Mouse (Mus musculus): ENCODE measurements around the gene Tmbim4. TPM values are rescaled to one million over a fixed set of nuclear protein-coding genes. Genes with fewer than 3 reads are reported as not detected.

Gene Tmbim4
- polyA plus RNA-seq, 1 experiment from 2014 or later: 96.4 TPM

- H3K27me3 ChIP-seq: no peaks in the 10 kb centered on the region; the same call in 1 of the 2 replicates
- no peaks in the 10 kb centered on the region; the same call in 1 of the 2 replicates for H3K4me1 ChIP-seq
- no peak overlapping the region for H3K9ac ChIP-seq
- H3K27ac ChIP-seq: no peak overlapping the region
- H3K4me2 ChIP-seq: no peak overlapping the region
- WGBS: 81% methylated on average over 4 of the region's 4 CpGs
- H3K4me3 ChIP-seq: no peak overlapping the region
- no peaks in the 10 kb centered on the region for H3K36me3 ChIP-seq
- no peak for ATAC-seq (ENCODE audit: borderline replicate concordance, extremely low read depth, low FRiP score, low TSS enrichment)
- H3K9me3 ChIP-seq: no peaks in the 10 kb centered on the region
Measured at GRCm38 (mm10) chr10:120251791-120252190, 50.4 kb downstream of the Tmbim4 start.

- 21% methylated on average over 8 of the region's 8 CpGs for WGBS
- Histone ChIP-seq H3K36me3 (no peaks in the 10 kb centered on the region), H3K27me3 (no peaks in the 10 kb centered on the region; the same call in 1 of the 2 replicates), H3K27ac (no peak overlapping the region), H3K4me2 (peak overlapping the region; percentile 17; the same call in 1 of the 2 replicates), H3K4me3 (no peak overlapping the region), H3K9ac (no peak overlapping the region), H3K9me3 (no peaks in the 10 kb centered on the region), H3K4me1 (no peaks in the 10 kb centered on the region; the same call in 1 of the 2 replicates)
- no peak for ATAC-seq (ENCODE audit: borderline replicate concordance, extremely low read depth, low FRiP score, low TSS enrichment)
Measured at GRCm38 (mm10) chr10:120252800-120253199, 51.4 kb downstream of the Tmbim4 start.

- no peak overlapping the region for H3K4me2 ChIP-seq
- no peak for ATAC-seq (ENCODE audit: borderline replicate concordance, extremely low read depth, low FRiP score, low TSS enrichment)
- no peak overlapping the region for H3K4me3 ChIP-seq
- H3K9ac ChIP-seq: no peak overlapping the region
- H3K9me3 ChIP-seq: no peaks in the 10 kb centered on the region
- no peaks in the 10 kb centered on the region; the same call in 1 of the 2 replicates for H3K4me1 ChIP-seq
- WGBS: 16% methylated on average over 11 of the region's 11 CpGs
- no peaks in the 10 kb centered on the region for H3K36me3 ChIP-seq
- H3K27me3 ChIP-seq: no peaks in the 10 kb centered on the region
- H3K27ac ChIP-seq: no peak overlapping the region
Measured at GRCm38 (mm10) chr10:120257231-120257630, 55.8 kb downstream of the Tmbim4 start.

GRCm38 (mm10) chr10:120267790-120268189, 66.4 kb downstream of the Tmbim4 start:
- 58% methylated on average over 12 of the region's 12 CpGs for WGBS
- Histone ChIP-seq H3K4me1 (peaks cover 8% of the 10 kb centered on the region; the same call in 1 of the 2 replicates), H3K9me3 (no peaks in the 10 kb centered on the region), H3K36me3 (no peaks in the 10 kb centered on the region), H3K27ac (no peak overlapping the region), H3K4me3 (no peak overlapping the region), H3K4me2 (no peak overlapping the region), H3K9ac (no peak overlapping the region), H3K27me3 (no peaks in the 10 kb centered on the region)
- no peak for ATAC-seq (ENCODE audit: borderline replicate concordance, extremely low read depth, low FRiP score, low TSS enrichment)

GRCm38 (mm10) chr10:120269946-120270345, 68.6 kb downstream of the Tmbim4 start:
- Histone ChIP-seq H3K4me2 (no peak overlapping the region), H3K27ac (no peak overlapping the region), H3K27me3 (no peaks in the 10 kb centered on the region), H3K4me3 (no peak overlapping the region), H3K36me3 (no peaks in the 10 kb centered on the region), H3K9ac (no peak overlapping the region), H3K9me3 (no peaks in the 10 kb centered on the region), H3K4me1 (peaks cover 8% of the 10 kb centered on the region; the same call in 1 of the 2 replicates)
- ATAC-seq (ENCODE audit: borderline replicate concordance, extremely low read depth, low FRiP score, low TSS enrichment): no peak
- WGBS: 93% methylated on average over 13 of the region's 13 CpGs

- Histone ChIP-seq H3K27me3 (no peaks in the 10 kb centered on the region), H3K4me2 (no peak overlapping the region), H3K9me3 (no peaks in the 10 kb centered on the region), H3K4me3 (no peak overlapping the region), H3K4me1 (peaks cover 8% of the 10 kb centered on the region; the same call in 1 of the 2 replicates), H3K9ac (no peak overlapping the region), H3K36me3 (no peaks in the 10 kb centered on the region), H3K27ac (no peak overlapping the region)
- ATAC-seq (ENCODE audit: borderline replicate concordance, extremely low read depth, low FRiP score, low TSS enrichment): no peak
- WGBS: 67% methylated on average over 4 of the region's 4 CpGs
Measured at GRCm38 (mm10) chr10:120270777-120271176, 69.4 kb downstream of the Tmbim4 start.

- Histone ChIP-seq H3K27ac (no peak overlapping the region), H3K36me3 (no peaks in the 10 kb centered on the region), H3K27me3 (no peaks in the 10 kb centered on the region), H3K9ac (no peak overlapping the region), H3K4me2 (peak overlapping the region; percentile 55; the same call in 1 of the 2 replicates), H3K9me3 (no peaks in the 10 kb centered on the region), H3K4me3 (no peak overlapping the region), H3K4me1 (peaks cover 8% of the 10 kb centered on the region; the same call in 1 of the 2 replicates)
- no peak for ATAC-seq (ENCODE audit: borderline replicate concordance, extremely low read depth, low FRiP score, low TSS enrichment)
- WGBS: 62% methylated on average over 6 of the region's 6 CpGs
Measured at GRCm38 (mm10) chr10:120271318-120271717, 69.9 kb downstream of the Tmbim4 start.

- Histone ChIP-seq H3K9ac (no peak overlapping the region), H3K27ac (no peak overlapping the region), H3K27me3 (no peaks in the 10 kb centered on the region), H3K36me3 (no peaks in the 10 kb centered on the region), H3K4me1 (peaks cover 8% of the 10 kb centered on the region; the same call in 1 of the 2 replicates), H3K4me2 (peak overlapping the region; percentile 55), H3K9me3 (no peaks in the 10 kb centered on the region), H3K4me3 (peak overlapping the region; percentile 16)
- no peak for ATAC-seq (ENCODE audit: borderline replicate concordance, extremely low read depth, low FRiP score, low TSS enrichment)
- 17% methylated on average over 10 of the region's 11 CpGs for WGBS
Measured at GRCm38 (mm10) chr10:120271879-120272269, 70.5 kb downstream of the Tmbim4 start.

- H3K4me3 ChIP-seq: peak overlapping the region; percentile 16
- H3K27ac ChIP-seq: no peak overlapping the region
- H3K9ac ChIP-seq: no peak overlapping the region
- WGBS: 4% methylated on average over 19 of the region's 19 CpGs
- H3K4me2 ChIP-seq: peak overlapping the region; percentile 55
- peaks cover 8% of the 10 kb centered on the region; the same call in 1 of the 2 replicates for H3K4me1 ChIP-seq
- ATAC-seq (ENCODE audit: borderline replicate concordance, extremely low read depth, low FRiP score, low TSS enrichment): no peak
- H3K9me3 ChIP-seq: no peaks in the 10 kb centered on the region
- H3K27me3 ChIP-seq: no peaks in the 10 kb centered on the region
- no peaks in the 10 kb centered on the region for H3K36me3 ChIP-seq
Measured at GRCm38 (mm10) chr10:120272270-120272883, 71.0 kb downstream of the Tmbim4 start.

GRCm38 (mm10) chr10:120273335-120273734, 71.9 kb downstream of the Tmbim4 start:
- Histone ChIP-seq H3K27ac (no peak overlapping the region), H3K4me2 (no peak overlapping the region), H3K9ac (no peak overlapping the region), H3K9me3 (no peaks in the 10 kb centered on the region), H3K4me3 (no peak overlapping the region), H3K36me3 (no peaks in the 10 kb centered on the region), H3K27me3 (no peaks in the 10 kb centered on the region), H3K4me1 (peaks cover 8% of the 10 kb centered on the region; the same call in 1 of the 2 replicates)
- no peak for ATAC-seq (ENCODE audit: borderline replicate concordance, extremely low read depth, low FRiP score, low TSS enrichment)
- 65% methylated on average over 7 of the region's 7 CpGs for WGBS

All from lung, embryonic 15.5 days (tissue).